Mouse (Mus musculus): ENCODE results near the gene Rnf220.
A peak's percentile ranks its signal among the peaks of the same experiment; 100 is the strongest.

Rnf220 gene

DNA sequence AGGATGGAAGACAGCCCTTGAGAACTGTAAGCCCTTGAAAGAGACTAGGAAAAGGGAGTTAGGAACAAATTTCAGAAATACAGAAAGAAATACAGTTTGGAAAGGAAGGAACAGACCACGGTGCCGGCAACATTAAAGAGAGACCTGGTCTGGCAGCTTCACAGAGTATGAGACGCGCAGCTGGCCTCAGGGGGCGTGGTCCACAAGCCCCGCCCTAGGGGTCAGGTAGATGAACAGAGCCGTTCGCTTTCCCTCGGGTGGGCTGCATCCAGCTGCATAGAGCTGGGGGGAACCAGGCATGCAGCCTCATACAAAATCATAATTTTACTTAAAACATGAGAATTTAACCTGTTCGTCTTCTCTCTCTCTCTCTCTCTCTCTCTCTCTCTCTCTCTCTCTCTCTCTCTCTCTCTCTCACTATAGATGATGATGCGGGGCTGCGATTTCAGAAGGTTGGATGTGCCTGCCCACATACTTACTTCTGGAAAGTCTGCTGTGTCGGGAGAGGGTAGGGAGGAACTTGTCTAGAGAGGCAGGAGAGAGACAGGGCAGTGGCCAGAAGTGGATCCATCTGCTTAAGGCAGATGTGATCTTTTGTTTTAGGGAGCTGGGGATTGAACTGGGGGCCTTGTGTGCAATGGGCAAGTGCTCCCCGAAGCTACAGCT lies 59.7 kb downstream of the Rnf220 start:
- DNase-seq (ENCODE audit: low read depth): no peak

GRCm38 (mm10) chr4:117434336-117434735 lies 62.5 kb downstream of the Rnf220 start:
- no peak for DNase-seq (ENCODE audit: low read depth)

- no peak for DNase-seq (ENCODE audit: low read depth)
Observed at GRCm38 (mm10) chr4:117429604-117430003, 67.2 kb downstream of the Rnf220 start.

GRCm38 (mm10) chr4:117427540-117427939 lies 69.3 kb downstream of the Rnf220 start:
- peak; percentile 64 for DNase-seq (ENCODE audit: low read depth)

- DNase-seq (ENCODE audit: low read depth): no peak
Observed at GRCm38 (mm10) chr4:117421077-117421476, 75.8 kb downstream of the Rnf220 start.

- no peak for DNase-seq (ENCODE audit: low read depth)
Observed at GRCm38 (mm10) chr4:117416827-117417226, 80.0 kb downstream of the Rnf220 start.

DNA sequence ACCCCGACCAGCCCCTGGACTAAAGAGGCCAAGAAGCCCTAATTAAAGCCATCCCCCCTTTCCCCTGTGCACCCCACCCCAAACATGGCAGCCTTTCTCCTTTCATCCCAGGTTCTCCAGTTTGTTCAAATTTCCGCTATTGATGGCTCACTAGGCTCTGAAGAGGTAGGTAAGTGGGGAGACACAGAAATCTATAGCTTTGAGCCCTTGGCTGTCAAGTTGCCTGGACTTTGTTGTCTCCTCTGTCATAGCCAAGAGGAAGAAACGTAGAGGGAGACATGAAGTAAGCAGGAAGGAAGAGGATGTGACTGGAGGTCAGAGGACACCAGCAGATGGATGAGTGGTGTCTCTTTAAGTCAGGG lies 86.8 kb downstream of the Rnf220 start:
- no peak for DNase-seq (ENCODE audit: low read depth)

DNA sequence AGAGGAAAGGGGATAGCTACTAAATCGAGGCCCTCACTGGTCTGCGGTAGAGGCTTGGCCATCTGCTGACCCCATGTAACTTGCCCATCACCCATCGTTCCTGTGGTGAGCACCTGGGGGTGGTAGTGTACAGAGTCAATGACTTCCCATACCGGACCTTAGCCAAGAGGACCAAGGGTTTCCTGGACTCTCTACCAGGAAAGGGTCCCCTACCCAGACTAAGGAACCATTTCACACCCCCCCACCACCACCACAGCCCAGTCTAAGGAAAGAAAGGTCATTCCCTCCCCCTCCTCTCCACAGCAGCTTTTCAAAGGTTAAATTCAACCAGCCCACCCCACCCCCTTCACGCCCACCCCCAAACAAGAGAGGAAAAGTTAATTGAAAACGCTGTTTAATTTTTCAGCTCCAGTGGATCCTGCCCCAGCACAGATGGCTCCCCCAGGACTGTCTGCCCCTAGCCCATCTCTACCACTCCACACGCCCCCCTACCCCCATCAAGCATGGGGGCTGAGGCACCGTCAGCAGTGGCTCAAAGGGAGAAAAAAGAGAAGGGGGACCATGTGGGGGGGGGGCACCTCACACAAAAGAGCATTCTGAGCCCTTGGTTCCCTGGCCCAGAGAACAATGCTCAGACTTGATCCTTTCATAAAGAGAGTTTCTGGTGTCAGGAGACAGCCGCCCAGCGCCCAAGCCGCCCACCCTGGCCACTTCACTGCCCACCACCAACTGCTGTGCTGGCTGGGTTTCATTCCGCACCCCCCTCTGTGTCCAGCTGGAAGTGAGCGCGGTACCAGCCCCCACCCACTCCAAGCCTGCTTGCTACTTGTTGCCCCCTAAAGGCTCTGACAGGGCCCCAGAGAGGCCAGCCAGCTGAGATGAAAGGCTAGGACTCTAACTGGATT lies 87.5 kb downstream of the Rnf220 start:
- no peak for DNase-seq (ENCODE audit: low read depth)

GRCm38 (mm10) chr4:117407945-117408344 lies 88.9 kb downstream of the Rnf220 start:
- no peak for DNase-seq (ENCODE audit: low read depth)

DNA sequence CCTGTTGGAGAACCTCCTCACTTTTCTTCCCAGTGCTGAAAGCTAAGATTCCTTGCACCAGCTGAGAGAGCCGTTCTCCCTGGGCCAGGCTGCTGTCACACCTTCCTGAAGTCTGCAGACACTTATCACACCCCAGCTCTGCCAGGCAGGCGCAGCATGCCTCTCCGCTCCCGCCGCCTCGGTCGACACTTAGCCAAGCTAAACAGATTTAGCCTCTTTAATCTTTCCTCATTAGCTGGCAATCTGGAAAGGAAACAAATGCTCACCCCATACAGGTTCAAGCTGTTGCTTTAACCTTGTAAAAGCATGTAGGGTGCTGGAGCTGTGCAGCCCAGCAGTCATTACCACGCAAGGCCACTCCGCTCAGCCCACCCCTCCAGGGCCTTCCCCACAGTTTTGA lies 90.9 kb downstream of the Rnf220 start:
- no peak for DNase-seq (ENCODE audit: low read depth)

DNA sequence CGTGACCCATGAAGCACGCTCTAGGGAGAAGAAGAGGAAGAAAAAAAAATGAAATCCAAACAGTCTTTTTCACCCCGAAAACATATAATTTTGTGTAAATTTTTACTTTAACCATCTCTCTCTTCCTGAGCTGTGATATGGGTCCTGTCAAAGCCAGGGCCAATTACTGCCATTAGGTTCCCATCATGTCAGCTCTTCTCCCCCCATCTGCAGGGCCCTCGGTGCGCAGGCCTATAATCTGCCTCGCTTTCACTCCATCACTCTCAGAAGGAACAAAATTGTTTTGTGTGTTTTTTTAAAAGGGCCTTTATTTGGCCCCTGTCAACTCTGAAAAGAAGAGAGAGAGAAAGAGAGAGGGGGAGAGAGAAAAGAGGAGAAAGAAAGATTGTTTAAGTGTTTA lies 91.6 kb downstream of the Rnf220 start:
- no peak for DNase-seq (ENCODE audit: low read depth)

GRCm38 (mm10) chr4:117403411-117403810 lies 93.4 kb downstream of the Rnf220 start:
- DNase-seq (ENCODE audit: low read depth): no peak

DNA sequence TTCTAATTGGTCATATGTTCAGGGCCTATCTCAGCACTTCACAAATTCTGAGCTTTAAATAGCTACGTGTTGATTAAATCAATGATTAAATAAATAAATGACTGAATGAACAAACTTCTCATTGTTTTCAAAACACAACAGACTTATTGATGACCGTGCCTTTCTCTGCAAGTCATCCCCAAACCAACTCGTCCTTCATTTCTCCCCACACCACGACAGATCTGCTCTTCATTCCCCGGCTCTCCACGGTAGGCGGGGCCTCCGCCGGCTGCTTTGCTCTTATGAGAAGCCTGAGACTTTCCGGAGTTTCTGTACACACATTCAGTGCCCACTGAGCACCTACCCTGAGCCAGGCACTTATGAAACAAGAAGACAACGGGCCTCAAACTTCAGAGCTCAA lies 99.7 kb downstream of the Rnf220 start:
- no peak for DNase-seq (ENCODE audit: low read depth)

GRCm38 (mm10) chr4:117393027-117393426 lies 103.8 kb downstream of the Rnf220 start:
- no peak for DNase-seq (ENCODE audit: low read depth)

- DNase-seq (ENCODE audit: low read depth): no peak
Observed at GRCm38 (mm10) chr4:117392391-117392790, 104.5 kb downstream of the Rnf220 start.

DNA sequence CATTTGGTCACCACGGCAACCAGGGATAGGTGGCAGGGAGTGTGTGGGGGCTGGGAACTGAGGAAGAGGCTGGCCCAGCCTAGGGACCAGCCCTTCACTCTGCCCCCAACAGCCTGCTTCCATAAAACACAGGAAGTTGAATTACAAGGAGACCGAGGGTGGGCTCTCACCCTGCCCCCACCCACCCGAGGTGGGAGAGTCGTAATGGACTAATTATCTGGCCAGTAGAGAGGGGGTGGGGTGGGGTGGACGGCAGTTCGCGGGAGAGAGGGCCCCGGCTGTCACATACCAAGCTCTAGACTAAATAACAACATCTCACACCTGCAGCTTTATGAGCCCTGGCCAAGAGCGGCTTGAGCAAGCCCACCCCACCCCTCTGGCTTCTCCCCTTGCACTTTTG lies 104.9 kb downstream of the Rnf220 start:
- DNase-seq (ENCODE audit: low read depth): no peak

DNA sequence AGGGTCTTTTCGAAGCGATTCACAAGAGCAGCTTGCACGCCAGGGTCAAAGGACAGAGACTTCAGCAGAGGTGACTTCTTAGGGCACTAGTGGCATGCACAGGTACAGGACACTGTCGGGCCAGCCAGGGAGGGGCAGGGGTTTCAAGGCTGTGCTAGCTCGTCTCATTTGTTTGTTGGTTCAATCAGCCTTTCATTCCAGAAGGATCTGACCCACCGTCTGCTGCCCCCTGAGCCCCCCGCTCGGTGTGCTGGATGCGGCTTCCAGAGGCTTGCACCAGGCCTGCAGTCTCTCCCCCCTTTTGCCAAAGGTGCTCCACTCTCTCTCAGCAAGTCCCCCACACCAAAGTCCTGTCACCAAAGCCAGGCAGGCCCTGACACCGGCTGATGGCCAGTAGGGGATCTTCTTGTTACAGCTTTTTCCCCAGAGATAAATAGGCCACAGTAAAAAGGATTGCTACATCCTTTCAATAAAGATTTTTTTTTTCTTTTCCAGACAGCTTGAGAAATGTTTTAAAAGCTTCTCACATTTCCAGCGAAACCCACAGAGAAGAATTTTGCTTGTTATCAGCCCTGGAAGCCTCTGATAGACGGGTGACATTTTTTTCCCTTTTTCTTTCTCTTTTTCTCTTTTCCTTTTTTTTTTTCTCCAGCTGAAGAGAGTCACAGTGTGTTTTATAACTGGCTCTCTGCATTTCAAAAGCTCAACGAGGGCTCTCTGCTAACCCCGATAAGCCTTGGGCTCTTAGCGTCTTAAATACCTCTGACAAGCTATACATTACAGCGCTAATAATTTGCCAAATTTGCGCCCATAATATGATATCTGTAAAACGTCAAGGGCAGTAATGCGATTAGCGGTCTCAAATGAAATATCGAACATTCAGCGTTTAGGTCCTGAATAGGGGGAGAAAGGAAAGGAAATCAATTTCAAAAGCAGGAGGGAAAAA lies 105.7 kb downstream of the Rnf220 start:
- DNase-seq (ENCODE audit: low read depth): no peak

DNA sequence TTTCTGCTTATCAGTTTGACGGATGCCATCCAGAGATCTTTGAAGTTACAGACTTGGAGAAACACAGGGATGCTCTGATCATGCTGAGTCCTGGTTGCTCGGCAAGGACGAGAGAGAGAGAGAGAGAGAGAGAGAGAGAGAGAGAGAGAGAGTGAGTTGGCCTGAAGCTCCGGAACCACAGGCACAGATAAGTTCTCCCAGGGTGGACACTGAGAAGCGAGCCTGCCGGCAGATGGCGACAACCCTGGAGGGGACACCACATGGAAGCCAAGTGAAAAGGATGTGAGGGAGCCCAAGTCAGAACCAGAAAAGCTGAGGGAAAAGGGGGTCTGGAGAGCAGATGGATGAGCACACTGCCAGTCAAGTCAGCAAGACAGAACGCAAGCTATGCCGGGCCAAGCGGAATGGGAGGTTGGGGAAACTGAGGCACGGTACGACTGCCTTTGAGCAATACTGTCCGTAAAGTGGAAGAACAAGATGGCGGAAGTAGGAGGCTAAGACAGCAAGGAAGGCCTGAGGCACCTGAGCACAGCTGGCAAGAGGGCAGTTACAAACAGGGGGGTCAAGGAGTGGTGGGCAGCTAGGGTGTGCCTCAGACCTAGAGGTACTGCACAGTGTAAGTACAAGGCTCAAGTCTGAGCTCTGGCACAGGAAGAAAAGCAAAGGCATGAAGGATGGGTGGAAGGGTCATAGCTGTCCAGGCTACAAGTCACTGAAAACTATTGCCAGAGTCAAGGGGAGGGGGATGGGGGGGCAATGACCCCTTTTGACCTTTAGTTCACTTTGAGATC lies 107.4 kb downstream of the Rnf220 start:
- no peak for DNase-seq (ENCODE audit: low read depth)

DNA sequence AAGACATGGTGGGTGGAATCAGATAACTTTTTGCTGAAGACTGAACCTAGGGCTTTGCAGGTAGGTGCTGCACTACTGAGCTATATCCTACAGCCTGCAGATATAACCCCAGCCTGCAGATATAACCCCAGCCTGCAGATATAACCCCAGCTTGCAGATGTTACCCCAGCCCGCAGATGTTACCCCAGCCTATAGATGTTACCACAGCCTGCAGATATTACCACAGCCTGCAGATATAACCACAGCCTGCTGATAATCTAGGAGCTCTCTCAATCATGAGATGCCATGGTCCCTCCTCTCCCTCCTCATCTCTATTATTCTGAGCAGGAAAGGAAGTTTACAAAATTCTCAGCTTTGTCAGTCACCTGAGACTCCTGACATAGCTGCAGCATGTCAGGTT lies 111.6 kb downstream of the Rnf220 start:
- DNase-seq (ENCODE audit: low read depth): no peak

GRCm38 (mm10) chr4:117381846-117382245 lies 115.0 kb downstream of the Rnf220 start:
- no peak for DNase-seq (ENCODE audit: low read depth)

DNA sequence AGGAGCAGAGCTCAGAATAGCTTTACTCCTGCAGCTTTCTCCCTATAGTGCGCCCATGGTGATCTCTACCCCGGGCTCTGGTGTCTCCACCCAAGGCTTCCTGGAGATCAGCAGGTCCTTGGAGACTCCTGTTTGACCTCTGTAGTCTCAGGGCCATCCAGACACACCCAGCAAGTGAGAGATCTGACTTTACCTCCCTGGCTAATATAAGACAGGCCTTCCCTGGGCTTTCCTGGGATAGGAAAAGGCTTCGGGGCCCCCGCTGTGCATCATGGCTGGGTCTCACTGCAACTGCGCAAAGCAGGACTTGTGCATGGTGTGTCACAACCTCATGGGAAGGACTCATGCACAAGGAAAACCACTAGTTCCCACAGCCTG lies 116.3 kb downstream of the Rnf220 start:
- DNase-seq (ENCODE audit: low read depth): no peak
